Mouse (Mus musculus): ENCODE results near the gene Elk3. TPM values are rescaled to one million over a fixed set of nuclear protein-coding genes. Genes with fewer than 3 reads are reported as not detected.
A peak's percentile ranks its signal among the peaks of the same experiment; 100 is the strongest.
"Not testable (repeated sequence)": the region's sequence is repeated elsewhere in the genome, so short reads cannot be mapped to it uniquely, and the experiment has no call there.

The Elk3 gene
- 7.5 and 7.9 TPM in 2 replicates for polyA plus RNA-seq (2015; fragmentation: Nextera tagmentation; extraction: Ambion mirVana)

GRCm38 (mm10) chr10:93310721-93311411 is at the start of gene Elk3:
TSS of gene Elk3 (minus strand) at chr10:93311135.
- 2% methylated on average over 41 of the region's 53 CpGs for WGBS
- Histone ChIP-seq H3K4me1 (peaks cover 27% of the 10 kb centered on the region), H3K27ac (peak within 1 kb of the TSS; percentile 64), H3K27me3 (replicated peaks) (peaks cover 7% of the 10 kb centered on the region; the same call in 1 of the 2 replicates), H3K9ac (peak within 1 kb of the TSS; percentile 70), H3K9me3 (no peaks in the 10 kb centered on the region), H3K4me3 (peak within 1 kb of the TSS; percentile 58), H3K36me3 (replicated peaks) (no peaks in the 10 kb centered on the region), H3K4me2 (peak within 1 kb of the TSS; percentile 100)
- ATAC-seq (replicated peaks) = peak; percentile 61

DNA sequence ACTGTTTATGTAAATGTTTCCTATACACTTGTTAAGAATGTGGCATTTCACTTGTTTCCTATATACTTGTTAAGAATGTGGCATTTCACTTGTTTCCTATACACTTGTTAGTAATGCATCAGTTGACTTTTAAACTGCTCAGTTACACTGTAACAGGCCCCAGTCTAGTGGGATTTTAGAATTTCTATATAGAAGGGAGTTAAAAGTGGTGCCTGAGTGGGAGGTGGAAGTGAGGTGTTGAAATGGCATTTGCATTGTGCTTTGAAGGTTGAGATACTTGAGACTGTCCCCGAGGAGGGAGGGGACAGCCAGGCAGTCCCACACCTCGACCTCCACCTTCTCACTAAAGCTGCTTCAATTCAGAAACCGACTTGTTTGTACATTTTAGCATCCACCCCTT is 49.7 kb upstream of the Elk3 start:
- ATAC-seq (replicated peaks) = no peak
- no peak overlapping the region for H3K4me3 ChIP-seq
- WGBS = 60% methylated on average over 3 of the region's 3 CpGs
- H3K4me2 ChIP-seq = no peak overlapping the region
- no peaks in the 10 kb centered on the region for H3K27me3 ChIP-seq (replicated peaks)
- no peaks in the 10 kb centered on the region for H3K4me1 ChIP-seq
- no peak overlapping the region for H3K27ac ChIP-seq
- no peak overlapping the region for H3K9ac ChIP-seq
- H3K36me3 ChIP-seq (replicated peaks) = no peaks in the 10 kb centered on the region
- no peaks in the 10 kb centered on the region for H3K9me3 ChIP-seq

DNA sequence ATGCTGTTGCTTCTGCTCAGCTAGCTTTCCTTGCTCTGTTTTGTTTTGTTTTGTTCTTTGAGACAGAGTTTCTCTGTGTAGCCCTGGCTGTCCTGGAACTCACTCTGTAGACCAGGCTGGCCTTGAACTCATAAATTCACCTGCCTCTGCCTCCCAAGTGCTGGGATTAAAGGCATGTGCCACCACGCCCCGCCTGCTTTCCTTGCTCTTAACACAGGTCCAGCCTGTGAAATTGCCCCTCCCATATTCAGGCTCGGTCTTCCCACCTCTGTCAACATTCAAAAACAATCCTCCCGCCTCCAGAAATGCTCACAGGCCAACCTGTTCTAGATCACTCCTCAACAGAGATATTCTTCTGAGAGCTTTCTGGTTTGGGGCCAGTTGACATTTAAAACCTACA is 49.3 kb upstream of the Elk3 start:
- not testable (repeated sequence) for H3K36me3 ChIP-seq (replicated peaks); H3K9me3 ChIP-seq; H3K4me1 ChIP-seq; H3K4me3 ChIP-seq; H3K27me3 ChIP-seq (replicated peaks); H3K9ac ChIP-seq; H3K4me2 ChIP-seq; H3K27ac ChIP-seq; ATAC-seq (replicated peaks)
- WGBS = 83% methylated on average over 4 of the region's 4 CpGs

- ATAC-seq (replicated peaks) = no peak
- Histone ChIP-seq H3K4me3 (no peak overlapping the region), H3K9ac (no peak overlapping the region), H3K9me3 (no peaks in the 10 kb centered on the region), H3K27ac (no peak overlapping the region), H3K27me3 (replicated peaks) (no peaks in the 10 kb centered on the region), H3K36me3 (replicated peaks) (no peaks in the 10 kb centered on the region), H3K4me1 (no peaks in the 10 kb centered on the region), H3K4me2 (no peak overlapping the region)
- WGBS = 69% methylated on average over 7 of the region's 7 CpGs
Observed at GRCm38 (mm10) chr10:93359339-93359863, 48.5 kb upstream of the Elk3 start.

DNA sequence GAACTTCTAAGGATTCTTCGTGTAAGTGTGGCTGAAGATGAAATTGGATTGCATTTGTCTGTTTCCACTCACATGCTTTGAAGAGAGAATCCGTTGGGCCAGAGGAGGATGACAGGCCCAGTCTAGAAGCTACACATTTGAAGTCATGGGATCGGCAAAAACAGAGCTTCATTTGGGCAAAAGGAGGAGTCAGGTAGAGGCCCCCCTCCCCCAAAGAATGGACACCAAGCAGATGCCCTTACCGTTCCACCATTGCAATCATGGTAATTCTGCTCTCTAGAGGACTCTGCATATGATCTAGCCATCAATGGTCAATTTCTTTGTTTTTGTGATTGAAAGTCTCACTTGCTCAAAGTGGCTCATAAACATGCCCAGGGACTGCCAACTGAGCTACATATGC is 47.9 kb upstream of the Elk3 start:
- no peaks in the 10 kb centered on the region for H3K36me3 ChIP-seq (replicated peaks)
- ATAC-seq (replicated peaks) = no peak
- H3K9me3 ChIP-seq = no peaks in the 10 kb centered on the region
- H3K9ac ChIP-seq = no peak overlapping the region
- no peak overlapping the region for H3K4me3 ChIP-seq
- no peak overlapping the region for H3K4me2 ChIP-seq
- H3K4me1 ChIP-seq = no peaks in the 10 kb centered on the region
- WGBS = 78% methylated on average over 4 of the region's 4 CpGs
- no peak overlapping the region for H3K27ac ChIP-seq
- no peaks in the 10 kb centered on the region for H3K27me3 ChIP-seq (replicated peaks)

GRCm38 (mm10) chr10:93357162-93357561 is 46.2 kb upstream of the Elk3 start:
- H3K4me2 ChIP-seq = no peak overlapping the region
- no peaks in the 10 kb centered on the region for H3K9me3 ChIP-seq
- H3K4me3 ChIP-seq = no peak overlapping the region
- no peak for ATAC-seq (replicated peaks)
- H3K36me3 ChIP-seq (replicated peaks) = no peaks in the 10 kb centered on the region
- no peak overlapping the region for H3K9ac ChIP-seq
- no peaks in the 10 kb centered on the region for H3K4me1 ChIP-seq
- H3K27ac ChIP-seq = no peak overlapping the region
- WGBS = 90% methylated on average over 5 of the region's 5 CpGs
- H3K27me3 ChIP-seq (replicated peaks) = no peaks in the 10 kb centered on the region

DNA sequence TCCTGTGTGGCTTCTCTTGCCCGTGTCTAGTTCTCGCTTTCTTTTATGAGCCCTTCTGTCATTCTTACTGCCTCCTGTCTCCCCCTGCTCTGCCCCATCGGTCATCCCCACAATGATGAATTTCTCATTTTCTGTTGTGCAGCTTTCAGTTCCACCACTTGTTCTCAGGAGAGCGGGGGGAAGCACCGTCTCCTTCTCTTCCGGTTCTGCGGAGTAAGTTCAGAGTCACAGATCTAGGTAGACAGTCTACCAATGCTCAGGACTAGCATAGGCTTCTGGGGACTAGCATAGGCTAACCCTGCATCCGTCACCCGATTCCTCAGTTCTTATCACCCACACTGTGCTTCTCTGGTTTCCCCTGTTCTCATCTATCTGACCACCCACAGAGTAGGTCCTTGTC is 45.2 kb upstream of the Elk3 start:
- 91% methylated on average over 9 of the region's 9 CpGs for WGBS
- H3K4me3 ChIP-seq = no peak overlapping the region
- no peaks in the 10 kb centered on the region for H3K36me3 ChIP-seq (replicated peaks)
- H3K27me3 ChIP-seq (replicated peaks) = no peaks in the 10 kb centered on the region
- no peak overlapping the region for H3K27ac ChIP-seq
- no peaks in the 10 kb centered on the region for H3K4me1 ChIP-seq
- H3K9ac ChIP-seq = no peak overlapping the region
- no peaks in the 10 kb centered on the region for H3K9me3 ChIP-seq
- ATAC-seq (replicated peaks) = no peak
- H3K4me2 ChIP-seq = no peak overlapping the region

- H3K4me1 ChIP-seq = no peaks in the 10 kb centered on the region
- no peak overlapping the region for H3K4me2 ChIP-seq
- H3K4me3 ChIP-seq = no peak overlapping the region
- H3K27me3 ChIP-seq (replicated peaks) = no peaks in the 10 kb centered on the region
- 38% methylated on average over 8 of the region's 8 CpGs for WGBS
- no peak for ATAC-seq (replicated peaks)
- H3K27ac ChIP-seq = no peak overlapping the region
- H3K36me3 ChIP-seq (replicated peaks) = no peaks in the 10 kb centered on the region
- no peak overlapping the region for H3K9ac ChIP-seq
- no peaks in the 10 kb centered on the region for H3K9me3 ChIP-seq
Observed at GRCm38 (mm10) chr10:93355276-93355927, 44.5 kb upstream of the Elk3 start.

DNA sequence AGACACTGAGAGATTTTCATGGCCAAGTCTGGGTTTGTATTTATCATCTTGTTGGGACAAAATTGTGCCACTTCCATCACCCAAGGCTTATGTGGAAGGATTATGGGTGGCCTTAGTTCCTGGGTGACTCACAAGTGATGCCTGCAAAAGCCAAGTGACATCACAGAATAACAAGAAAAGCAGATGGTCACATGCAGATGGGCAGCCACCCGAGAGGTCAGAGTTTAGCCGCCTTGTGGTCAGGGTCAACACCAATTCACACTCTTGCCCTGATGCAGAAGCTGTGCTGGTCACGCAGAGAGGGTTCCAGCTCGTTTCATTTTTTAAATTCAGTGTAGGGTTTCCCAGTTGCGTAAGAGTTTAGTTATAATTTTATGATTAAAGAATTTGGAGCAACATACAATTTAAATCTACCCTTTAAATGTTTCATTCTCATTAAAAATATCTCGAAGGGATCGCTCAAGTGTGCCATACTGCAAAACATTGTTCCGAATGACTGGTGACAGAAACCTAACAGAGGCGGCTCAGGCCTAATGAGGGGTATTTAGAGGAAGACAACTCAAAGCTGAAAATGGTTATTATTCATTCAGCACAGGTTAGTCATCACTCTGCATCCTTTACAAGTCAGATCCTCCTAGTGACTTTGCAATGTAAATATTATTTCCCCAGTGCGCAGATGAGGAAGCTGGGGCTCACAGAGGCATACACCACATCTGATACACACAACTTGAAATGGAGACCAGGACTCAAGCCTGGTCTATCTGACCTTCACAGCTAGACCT is 42.8 kb upstream of the Elk3 start:
- H3K4me2 ChIP-seq = no peak overlapping the region
- H3K36me3 ChIP-seq (replicated peaks) = no peaks in the 10 kb centered on the region
- no peak overlapping the region for H3K4me3 ChIP-seq
- no peak overlapping the region for H3K9ac ChIP-seq
- ATAC-seq (replicated peaks) = no peak
- H3K27ac ChIP-seq = no peak overlapping the region
- H3K4me1 ChIP-seq = no peaks in the 10 kb centered on the region
- no peaks in the 10 kb centered on the region for H3K27me3 ChIP-seq (replicated peaks)
- 86% methylated on average over 10 of the region's 10 CpGs for WGBS
- H3K9me3 ChIP-seq = no peaks in the 10 kb centered on the region

- no peak for ATAC-seq (replicated peaks)
- no peaks in the 10 kb centered on the region for H3K27me3 ChIP-seq (replicated peaks)
- H3K4me2 ChIP-seq = no peak overlapping the region
Observed at GRCm38 (mm10) chr10:93347918-93348505, 37.1 kb upstream of the Elk3 start.

GRCm38 (mm10) chr10:93347387-93347786 is 36.5 kb upstream of the Elk3 start:
- Histone ChIP-seq H3K27ac (no peak overlapping the region), H3K27me3 (replicated peaks) (no peaks in the 10 kb centered on the region), H3K36me3 (replicated peaks) (no peaks in the 10 kb centered on the region), H3K4me2 (no peak overlapping the region), H3K9me3 (no peaks in the 10 kb centered on the region), H3K9ac (no peak overlapping the region), H3K4me1 (no peaks in the 10 kb centered on the region; the same call in 1 of the 2 replicates), H3K4me3 (no peak overlapping the region)
- 83% methylated on average over 7 of the region's 7 CpGs for WGBS
- ATAC-seq (replicated peaks) = no peak

More at GRCm38 (mm10) chr10:93347918-93348505, 37.1 kb upstream of the Elk3 start:
- Histone ChIP-seq H3K36me3 (replicated peaks) (no peaks in the 10 kb centered on the region), H3K4me1 (no peaks in the 10 kb centered on the region; the same call in 1 of the 2 replicates), H3K9ac (no peak overlapping the region), H3K9me3 (no peaks in the 10 kb centered on the region), H3K27ac (no peak overlapping the region), H3K4me3 (no peak overlapping the region)
- 71% methylated on average over 14 of the region's 14 CpGs for WGBS
